Mouse (Mus musculus) forebrain, embryonic 11.5 days (tissue): ENCODE measurements around the gene Oxld1. TPM values are rescaled to one million over a fixed set of nuclear protein-coding genes. Genes with fewer than 3 reads are reported as not detected.

Experiments used
- ATAC-seq: fragments of 200-750 bp; cut with Nextera tagmentation; replicated peaks from 2 replicates; pipeline ENCODE4 v1.8.0; 2017; ENCODE audit warnings: moderate TSS enrichment; ENCODE audit not compliant: low FRiP score
- DNase-seq: peaks from one replicate; pipeline ENCODE4 v3.0.0-alpha.2; 2017; ENCODE audit warnings: low spot score
- H3K27ac ChIP-seq: fragments of 300-500 bp; sonication (generic); 2 replicates; pipeline ENCODE4 v1.5.1; 2014; ENCODE audit warnings: low read depth, low read length
- H3K27me3 ChIP-seq: fragments of 300-500 bp; sonication (generic); 2 replicates; pipeline ENCODE4 v1.6.1; 2014; ENCODE audit warnings: mild to moderate bottlenecking, low read length, mixed read lengths; ENCODE audit not compliant: control insufficient read depth, insufficient read depth
- H3K36me3 ChIP-seq: fragments of 300-500 bp; sonication (generic); 2 replicates; pipeline ENCODE4 v1.6.1; 2014; ENCODE audit warnings: mild to moderate bottlenecking, low read length, moderate library complexity, mixed read lengths; ENCODE audit not compliant: control insufficient read depth, insufficient read depth
- H3K4me1 ChIP-seq: fragments of 300-500 bp; sonication (generic); replicated peaks from 2 replicates; pipeline ENCODE4 v1.6.1; 2014; ENCODE audit warnings: low read length, mixed read lengths; ENCODE audit not compliant: control insufficient read depth, insufficient read depth
- H3K4me2 ChIP-seq: fragments of 300-500 bp; sonication (generic); 2 replicates; pipeline ENCODE4 v1.6.1; 2014; ENCODE audit warnings: low read depth, mild to moderate bottlenecking, low read length, moderate library complexity, mixed read lengths; ENCODE audit not compliant: severe bottlenecking
- H3K4me3 ChIP-seq: fragments of 300-500 bp; sonication (generic); 2 replicates; pipeline ENCODE4 v1.5.1; 2014; ENCODE audit warnings: low read depth, low read length
- H3K9ac ChIP-seq: fragments of 300-500 bp; sonication (generic); 2 replicates; pipeline ENCODE4 v1.6.1; 2014; ENCODE audit warnings: low read length
- H3K9me3 ChIP-seq: fragments of 300-500 bp; sonication (generic); 2 replicates; pipeline ENCODE4 v1.6.1; 2016; ENCODE audit warnings: low read length, mixed read lengths; ENCODE audit not compliant: control insufficient read depth
- WGBS: fragments of 180-500 bp; shearing (Covaris S2); extraction: QIAGEN DNeasy Blood & Tissue Kit; methylation state at CpG from one replicate; pipeline ENCODE4 v1.1.7; 2014; 5-methylcytosine and 5-hydroxymethylcytosine counted together
- polyA plus RNA-seq: library from polyadenylated mRNA; unstranded; fragments of >200 nt; fragmentation: Nextera tagmentation; extraction: Ambion mirVana; gene quantifications from 2 replicates; pipeline ENCODE4 v1.2.1, GENCODE M21; 2014

The Oxld1 gene
- polyA plus RNA-seq, 1 experiment from 2014 or later: 11.3 TPM

DNA sequence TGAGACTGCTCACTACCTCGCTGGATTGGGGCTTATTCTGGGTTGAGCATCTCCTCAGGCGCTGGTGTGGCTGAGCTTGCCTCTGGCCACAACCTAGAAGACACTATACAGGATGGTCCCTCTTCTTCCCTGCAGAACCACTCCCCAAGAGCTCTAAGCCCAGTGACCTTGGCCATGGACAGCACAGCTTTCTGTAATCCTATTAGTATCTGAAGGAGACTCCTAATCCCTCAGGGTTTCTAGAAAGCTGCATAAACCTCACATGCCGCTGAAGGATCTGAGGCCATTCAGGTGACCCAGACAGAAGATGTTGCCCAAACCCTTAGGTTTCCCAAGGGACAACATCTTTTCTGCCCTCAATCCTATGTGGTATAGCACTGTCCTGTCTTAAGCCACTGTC is 5.6 kb downstream of the Oxld1 start:
- ATAC-seq (no peak), DNase-seq (no peak)
- H3K9me3 ChIP-seq: no peaks in the 10 kb centered on the region
- no peak overlapping the region for H3K9ac ChIP-seq
- H3K27me3 ChIP-seq: no peaks in the 10 kb centered on the region
- H3K4me3 ChIP-seq: no peak overlapping the region
- no peaks in the 10 kb centered on the region for H3K4me1 ChIP-seq
- no peaks in the 10 kb centered on the region for H3K36me3 ChIP-seq
- no peak overlapping the region for H3K4me2 ChIP-seq
- no peak overlapping the region for H3K27ac ChIP-seq
- WGBS: 63% methylated on average over 3 of the region's 3 CpGs

DNA sequence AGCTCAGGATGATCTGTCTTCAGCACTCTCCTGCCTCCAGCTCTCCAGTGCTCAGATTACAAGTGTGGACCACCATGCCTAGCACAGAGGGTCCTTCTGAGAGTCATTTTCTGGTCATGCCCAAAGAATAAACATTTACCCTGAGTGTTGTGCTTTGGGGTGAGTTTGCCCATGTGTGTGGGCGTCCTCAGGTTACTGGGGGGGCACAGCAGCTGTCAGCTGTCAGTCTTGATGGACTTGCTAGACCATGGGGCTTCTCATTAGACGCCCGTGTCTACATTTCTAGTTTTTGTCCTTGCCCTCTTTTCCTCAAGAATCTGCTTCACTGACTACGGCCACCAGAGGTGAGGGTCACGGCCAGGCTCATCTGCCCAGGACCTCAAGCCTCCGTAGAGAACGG is 10.7 kb downstream of the Oxld1 start:
- DNase-seq (no peak), ATAC-seq (no peak)
- Histone ChIP-seq H3K9ac (no peak overlapping the region), H3K27ac (no peak overlapping the region), H3K4me1 (no peaks in the 10 kb centered on the region), H3K4me2 (no peak overlapping the region), H3K4me3 (no peak overlapping the region), H3K27me3 (no peaks in the 10 kb centered on the region), H3K36me3 (no peaks in the 10 kb centered on the region), H3K9me3 (no peaks in the 10 kb centered on the region)
- 84% methylated on average over 7 of the region's 7 CpGs for WGBS

DNA sequence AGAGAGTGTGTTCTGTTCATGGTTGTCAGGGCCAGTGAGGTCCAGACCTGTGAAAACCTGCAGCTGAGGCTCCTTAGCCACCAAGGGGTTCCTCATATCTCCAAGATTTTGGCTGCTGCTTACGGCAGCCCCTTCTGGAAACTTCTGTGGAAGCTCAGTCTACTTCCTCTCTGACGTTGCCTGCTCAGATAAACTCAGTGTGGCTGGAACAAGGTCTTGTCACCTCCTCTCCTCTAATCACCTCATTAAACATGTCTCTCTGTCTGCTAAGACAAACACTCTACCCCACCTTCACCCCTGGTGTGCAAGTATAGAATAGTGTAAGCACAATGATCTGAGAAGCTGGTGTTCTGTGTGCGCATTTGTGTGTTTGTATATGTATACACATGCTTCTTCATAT is 12.4 kb downstream of the Oxld1 start:
- no peak overlapping the region for H3K4me3 ChIP-seq
- H3K4me2 ChIP-seq: no peak overlapping the region
- H3K27ac ChIP-seq: no peak overlapping the region
- H3K4me1 ChIP-seq: no peaks in the 10 kb centered on the region
- H3K9me3 ChIP-seq: no peaks in the 10 kb centered on the region
- no peak for ATAC-seq
- 78% methylated on average over 3 of the region's 3 CpGs for WGBS
- DNase-seq: no peak
- H3K9ac ChIP-seq: no peak overlapping the region
- H3K36me3 ChIP-seq: no peaks in the 10 kb centered on the region
- no peaks in the 10 kb centered on the region for H3K27me3 ChIP-seq

GRCm38 (mm10) chr11:120444106-120444505 is 13.8 kb downstream of the Oxld1 start:
- H3K9ac ChIP-seq: no peak overlapping the region
- no peak overlapping the region for H3K4me2 ChIP-seq
- no peaks in the 10 kb centered on the region for H3K36me3 ChIP-seq
- H3K27ac ChIP-seq: no peak overlapping the region
- no peaks in the 10 kb centered on the region for H3K9me3 ChIP-seq
- H3K27me3 ChIP-seq: no peaks in the 10 kb centered on the region
- WGBS: 74% methylated on average over 6 of the region's 6 CpGs
- H3K4me1 ChIP-seq: no peaks in the 10 kb centered on the region
- DNase-seq: no peak
- no peak overlapping the region for H3K4me3 ChIP-seq
- ATAC-seq: no peak

GRCm38 (mm10) chr11:120442765-120443280 is 15.0 kb downstream of the Oxld1 start:
- ATAC-seq (no peak), DNase-seq (no peak)

DNA sequence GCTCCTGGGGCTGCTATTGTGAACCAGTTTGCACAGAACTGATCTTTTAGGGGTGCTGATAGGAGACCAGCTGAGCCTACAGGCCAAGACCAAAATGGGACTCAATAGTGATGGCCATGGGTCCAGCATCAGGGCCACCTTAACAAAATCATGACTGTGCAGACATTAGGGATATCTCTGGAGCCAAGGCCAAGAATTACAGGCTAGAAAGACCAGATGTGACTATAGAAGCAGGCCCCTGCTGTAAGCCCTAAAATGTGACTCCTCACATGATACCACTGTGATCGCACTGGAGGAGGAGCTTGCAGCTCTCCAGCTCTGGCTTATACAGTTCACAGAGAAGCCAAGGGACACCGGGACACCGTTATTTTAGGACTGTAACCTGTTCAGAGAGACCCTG is 15.5 kb downstream of the Oxld1 start, which contains the start of gene Tspan10:
Gene Tspan10, plus strand, starts transcription at position 301 of the 400 bp plus-strand sequence.
- ATAC-seq: no peak
- H3K36me3 ChIP-seq: no peaks in the 10 kb centered on the region
- DNase-seq: no peak
- H3K9ac ChIP-seq: no peak within 1 kb of the TSS
- no peaks in the 10 kb centered on the region for H3K4me1 ChIP-seq
- H3K27me3 ChIP-seq: no peaks in the 10 kb centered on the region
- 88% methylated on average over 3 of the region's 3 CpGs for WGBS
- H3K4me2 ChIP-seq: no peak within 1 kb of the TSS
- H3K27ac ChIP-seq: no peak within 1 kb of the TSS
- H3K4me3 ChIP-seq: no peak within 1 kb of the TSS
- H3K9me3 ChIP-seq: no peaks in the 10 kb centered on the region

More at GRCm38 (mm10) chr11:120442765-120443280, 15.0 kb downstream of the Oxld1 start:
- H3K27ac ChIP-seq: no peak overlapping the region
- no peak overlapping the region for H3K9ac ChIP-seq
- H3K4me3 ChIP-seq: no peak overlapping the region
- 81% methylated on average over 3 of the region's 3 CpGs for WGBS
- no peak overlapping the region for H3K4me2 ChIP-seq
- no peaks in the 10 kb centered on the region for H3K4me1 ChIP-seq
- no peaks in the 10 kb centered on the region for H3K36me3 ChIP-seq
- H3K9me3 ChIP-seq: no peaks in the 10 kb centered on the region
- H3K27me3 ChIP-seq: no peaks in the 10 kb centered on the region

- DNase-seq (no peak), ATAC-seq (no peak)
- Histone ChIP-seq H3K27ac (no peak overlapping the region), H3K27me3 (no peaks in the 10 kb centered on the region), H3K4me3 (peak overlapping the region; percentile 98), H3K4me2 (peak overlapping the region; percentile 89; the same call in 1 of the 2 replicates), H3K9ac (peak overlapping the region; percentile 98), H3K4me1 (peaks cover 4% of the 10 kb centered on the region; the same call in 1 of the 2 replicates), H3K36me3 (no peaks in the 10 kb centered on the region; the same call in 1 of the 2 replicates), H3K9me3 (no peaks in the 10 kb centered on the region)
- 31% methylated on average over 12 of the region's 12 CpGs for WGBS
These were observed 19.9 kb downstream of the Oxld1 start for GRCm38 (mm10) chr11:120437857-120438385.

DNA sequence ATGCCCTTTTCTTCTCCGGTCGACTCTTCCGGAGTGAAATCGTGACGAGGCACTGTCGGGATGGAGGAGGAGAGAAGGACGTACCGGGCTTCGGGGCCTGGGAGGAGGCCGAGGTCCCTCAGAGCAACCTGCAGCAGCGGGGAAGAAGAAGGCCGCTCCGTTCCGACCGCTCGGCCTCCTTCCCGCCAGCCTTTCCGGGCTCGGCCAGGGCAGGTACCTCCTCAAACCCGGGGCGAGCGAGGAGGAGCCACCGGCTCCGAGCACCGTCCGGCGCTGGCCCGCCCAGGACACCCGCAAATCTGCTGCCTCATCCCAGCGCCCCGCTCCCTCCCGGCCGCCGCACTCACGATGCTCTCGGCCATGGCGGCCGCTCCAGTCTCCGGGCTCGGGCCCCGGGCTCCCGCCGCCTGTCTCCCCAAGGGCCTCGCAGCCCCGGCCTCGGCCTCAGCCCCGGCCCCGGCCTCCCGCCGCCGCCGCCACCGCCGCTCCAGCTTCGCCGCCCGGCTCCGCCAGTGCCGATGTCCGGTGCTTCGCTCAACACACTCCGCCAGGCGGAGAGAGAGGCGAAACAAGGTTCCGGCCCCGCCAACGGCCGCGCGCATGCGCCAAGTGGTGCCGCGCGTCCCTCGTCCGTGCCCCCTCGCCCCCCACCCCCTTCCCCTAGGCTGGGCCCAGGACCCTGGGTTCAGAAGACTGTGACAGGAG is 20.6 kb downstream of the Oxld1 start, which contains the start of gene Nploc4:
Gene Nploc4, minus strand, starts transcription at position 557 of the 705 bp plus-strand sequence.
- WGBS: under 1% methylated on average over 73 of the region's 77 CpGs
- ATAC-seq (peak; percentile 92), DNase-seq (peak; percentile 96)

More for the DNA sequence above, 20.6 kb downstream of the Oxld1 start, which contains the start of gene Nploc4:
- H3K9me3 ChIP-seq: no peaks in the 10 kb centered on the region
- peak within 1 kb of the TSS; percentile 98 for H3K4me3 ChIP-seq
- H3K27me3 ChIP-seq: no peaks in the 10 kb centered on the region
- peaks cover 4% of the 10 kb centered on the region; the same call in 1 of the 2 replicates for H3K4me1 ChIP-seq
- peak within 1 kb of the TSS; percentile 58 for H3K27ac ChIP-seq
- H3K36me3 ChIP-seq: no peaks in the 10 kb centered on the region; the same call in 1 of the 2 replicates
- peak within 1 kb of the TSS; percentile 89 for H3K4me2 ChIP-seq
- peak within 1 kb of the TSS; percentile 98 for H3K9ac ChIP-seq
